Mouse (Mus musculus): Measurements from ENCODE around the gene Zfp91. TPM values are rescaled to one million over a fixed set of nuclear protein-coding genes. Genes with fewer than 3 reads are reported as not detected.

Zfp91 gene
- polyA plus RNA-seq (2015; fragmentation: Nextera tagmentation; extraction: Ambion mirVana) = 11.0 and 12.0 TPM in 2 replicates

DNA sequence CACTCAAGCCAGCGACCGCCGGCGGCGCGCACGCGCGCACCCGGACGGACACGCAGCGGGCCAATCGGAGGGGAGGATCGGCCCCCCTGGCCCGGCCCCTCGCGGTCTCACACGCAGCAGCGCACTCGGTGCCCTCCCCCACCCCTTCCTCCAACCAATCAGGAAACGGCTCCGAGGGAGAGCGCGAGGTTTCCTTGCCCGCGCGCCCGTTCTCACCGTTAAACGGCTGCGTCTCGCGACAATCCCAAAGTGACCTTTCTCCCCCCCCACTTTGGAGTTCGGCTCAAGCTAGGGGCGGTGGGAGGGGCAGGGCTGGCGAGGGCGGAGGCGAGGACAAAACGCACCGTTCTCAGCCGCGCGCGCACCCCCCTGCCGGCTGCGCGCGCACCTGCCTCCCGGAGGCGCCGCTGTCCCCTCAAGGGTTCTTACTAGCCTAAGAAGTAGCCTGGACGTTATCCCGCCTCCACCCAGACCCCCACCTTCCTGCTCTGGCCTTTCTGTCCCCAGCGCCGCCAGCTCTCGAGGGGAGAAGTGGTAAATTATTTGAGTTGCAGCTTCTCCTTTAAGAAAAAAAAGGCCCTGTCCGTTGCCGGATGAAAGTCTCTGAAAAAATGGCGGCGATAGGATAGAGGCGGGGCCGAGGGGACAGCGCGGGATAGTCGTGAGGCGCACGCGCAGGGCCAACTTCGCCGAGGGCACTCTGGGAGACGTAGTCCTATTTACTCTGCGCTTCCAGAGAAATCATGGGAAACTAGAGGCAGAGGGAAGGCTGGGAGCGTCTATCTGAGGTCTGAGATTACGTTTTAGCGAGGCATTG, at the start of gene Zfp91, which contains the start of gene Lpxn:
Gene Zfp91 (minus strand): TSS at position 616 of the 817 bp plus-strand sequence.
Gene Lpxn (plus strand): TSS at position 683 of the 817 bp plus-strand sequence.
- peak within 1 kb of the TSS; percentile 97 for H3K9ac ChIP-seq (ENCODE audit: low read depth, low read length)
- peaks cover 15% of the 10 kb centered on the region for H3K4me1 ChIP-seq (ENCODE audit: control insufficient read depth, insufficient read depth, low read length)
- peak within 1 kb of the TSS; percentile 98 for H3K27ac ChIP-seq (ENCODE audit: low read length)
- H3K27me3 ChIP-seq (ENCODE audit: control insufficient read depth, insufficient read depth, low read depth, low read length) = no peaks in the 10 kb centered on the region
- ATAC-seq = peak; percentile 97
- WGBS = under 1% methylated on average over 55 of the region's 76 CpGs
- peak within 1 kb of the TSS; percentile 95 for H3K4me3 ChIP-seq (ENCODE audit: low read depth, low read length)
- no peaks in the 10 kb centered on the region for H3K9me3 ChIP-seq (replicated peaks; ENCODE audit: control insufficient read depth, low read length, poor library complexity, severe bottlenecking)
- H3K36me3 ChIP-seq (ENCODE audit: control insufficient read depth, insufficient read depth, low read length) = no peaks in the 10 kb centered on the region
- H3K4me2 ChIP-seq (ENCODE audit: low read length) = peak within 1 kb of the TSS; percentile 74

DNA sequence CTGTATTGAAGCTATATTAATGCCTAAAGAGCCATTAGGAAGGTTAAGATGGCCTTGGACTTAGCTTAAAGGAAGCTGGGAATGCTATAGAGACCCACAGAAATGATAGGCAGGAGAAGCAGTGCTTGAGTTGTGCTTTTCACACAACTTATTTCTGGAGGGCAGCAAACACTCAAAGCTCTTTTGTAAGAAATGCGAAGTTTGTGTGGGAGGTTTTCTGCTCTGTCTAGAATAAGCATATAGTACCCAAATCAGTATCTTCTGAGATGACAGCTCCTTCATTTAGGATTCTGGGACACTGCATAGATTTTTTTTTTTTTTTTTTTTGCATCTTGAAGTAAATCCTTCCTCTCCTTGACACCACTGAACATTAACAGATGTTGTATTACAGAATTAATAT, 42.6 kb upstream of the Zfp91 start:
- no peaks in the 10 kb centered on the region for H3K9me3 ChIP-seq (replicated peaks; ENCODE audit: control insufficient read depth, low read length, poor library complexity, severe bottlenecking)
- H3K27ac ChIP-seq (ENCODE audit: low read length) = no peak overlapping the region
- no peaks in the 10 kb centered on the region for H3K36me3 ChIP-seq (ENCODE audit: control insufficient read depth, insufficient read depth, low read length)
- ATAC-seq = no peak
- no peaks in the 10 kb centered on the region for H3K27me3 ChIP-seq (ENCODE audit: control insufficient read depth, insufficient read depth, low read depth, low read length)
- no peak overlapping the region for H3K4me2 ChIP-seq (ENCODE audit: low read length)
- no peak overlapping the region for H3K9ac ChIP-seq (ENCODE audit: low read depth, low read length)
- WGBS = 89% methylated on average over 1 of the region's 1 CpGs
- no peaks in the 10 kb centered on the region for H3K4me1 ChIP-seq (ENCODE audit: control insufficient read depth, insufficient read depth, low read length)
- H3K4me3 ChIP-seq (ENCODE audit: low read depth, low read length) = no peak overlapping the region

DNA sequence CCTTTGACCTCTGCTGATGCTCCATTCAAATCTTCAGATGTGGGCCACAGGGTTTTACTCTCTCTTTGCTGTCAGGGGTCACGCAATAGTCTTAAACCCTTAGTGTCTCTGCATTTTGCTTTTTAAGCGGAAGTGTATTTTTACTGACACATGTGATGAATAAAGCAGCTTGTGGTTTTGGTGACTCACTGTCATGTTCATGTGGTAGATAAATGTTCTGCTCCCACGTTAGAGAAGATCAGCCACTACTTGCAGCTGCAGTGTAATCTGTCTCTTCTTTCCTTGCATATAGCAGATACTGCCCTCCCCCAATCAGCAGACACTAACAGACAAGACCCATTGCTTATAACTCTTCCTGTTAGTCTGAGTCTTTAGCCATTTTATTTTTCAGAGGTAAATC, 37.7 kb upstream of the Zfp91 start:
- Histone ChIP-seq H3K9me3 (replicated peaks; ENCODE audit: control insufficient read depth, low read length, poor library complexity, severe bottlenecking) (no peaks in the 10 kb centered on the region), H3K27ac (ENCODE audit: low read length) (no peak overlapping the region), H3K36me3 (ENCODE audit: control insufficient read depth, insufficient read depth, low read length) (no peaks in the 10 kb centered on the region), H3K4me1 (ENCODE audit: control insufficient read depth, insufficient read depth, low read length) (no peaks in the 10 kb centered on the region), H3K4me2 (ENCODE audit: low read length) (no peak overlapping the region), H3K4me3 (ENCODE audit: low read depth, low read length) (no peak overlapping the region), H3K9ac (ENCODE audit: low read depth, low read length) (no peak overlapping the region), H3K27me3 (ENCODE audit: control insufficient read depth, insufficient read depth, low read depth, low read length) (no peaks in the 10 kb centered on the region)
- 89% methylated on average over 3 of the region's 3 CpGs for WGBS
- ATAC-seq = no peak

DNA sequence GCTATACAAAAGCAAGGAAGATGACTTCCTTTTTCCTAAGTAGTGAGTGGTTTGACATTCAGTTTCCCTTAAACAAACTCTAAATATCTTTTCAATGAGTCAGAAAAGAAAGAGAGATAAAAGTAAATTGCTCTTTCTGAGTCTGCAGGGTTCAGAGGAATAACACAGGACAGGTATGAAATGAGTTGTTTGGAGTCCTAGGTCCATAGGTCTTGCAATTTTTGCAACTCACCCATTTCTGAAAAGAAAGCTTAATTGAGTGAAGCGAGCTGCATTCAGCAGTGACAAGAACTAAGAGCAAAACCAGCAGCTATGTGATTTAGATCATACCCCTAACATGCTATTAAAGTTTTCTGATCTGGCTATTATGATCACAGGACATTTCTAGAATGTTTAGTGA, 35.6 kb upstream of the Zfp91 start:
- Histone ChIP-seq H3K4me2 (ENCODE audit: low read length) (no peak overlapping the region), H3K27me3 (ENCODE audit: control insufficient read depth, insufficient read depth, low read depth, low read length) (no peaks in the 10 kb centered on the region), H3K4me1 (ENCODE audit: control insufficient read depth, insufficient read depth, low read length) (no peaks in the 10 kb centered on the region), H3K9me3 (replicated peaks; ENCODE audit: control insufficient read depth, low read length, poor library complexity, severe bottlenecking) (no peaks in the 10 kb centered on the region), H3K9ac (ENCODE audit: low read depth, low read length) (no peak overlapping the region), H3K4me3 (ENCODE audit: low read depth, low read length) (no peak overlapping the region), H3K36me3 (ENCODE audit: control insufficient read depth, insufficient read depth, low read length) (no peaks in the 10 kb centered on the region), H3K27ac (ENCODE audit: low read length) (no peak overlapping the region)
- WGBS = 63% methylated on average over 1 of the region's 1 CpGs
- ATAC-seq = no peak

DNA sequence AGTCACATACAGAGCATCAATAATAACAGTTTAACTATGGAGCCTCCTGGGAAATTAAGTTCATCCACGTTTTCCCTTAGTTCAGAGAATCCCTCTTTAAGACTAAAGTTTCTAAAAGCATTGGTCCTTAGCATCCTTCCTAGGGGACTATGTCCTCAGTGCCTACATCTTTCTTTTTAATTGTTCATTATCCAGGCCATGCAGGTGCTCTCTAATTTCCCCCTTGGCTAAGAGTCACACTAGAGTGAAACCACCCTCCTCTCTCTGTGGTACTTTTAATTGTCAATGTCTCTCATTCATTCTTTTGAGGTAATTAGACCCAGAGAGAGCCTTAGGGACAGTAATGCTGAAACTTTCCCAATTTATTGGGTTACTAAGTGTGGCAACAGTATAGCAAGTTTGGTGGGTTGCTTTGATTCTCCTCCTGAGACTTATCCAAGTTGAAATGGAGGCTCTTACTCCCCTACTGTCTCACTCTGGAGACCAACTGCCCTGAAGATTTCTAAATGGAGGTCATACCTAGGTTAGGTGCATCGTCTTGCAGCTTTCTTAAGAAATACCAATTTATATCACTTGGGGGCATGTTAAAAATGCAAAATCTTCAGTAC, 35.0 kb upstream of the Zfp91 start:
- 59% methylated on average over 2 of the region's 2 CpGs for WGBS
- Histone ChIP-seq H3K4me3 (ENCODE audit: low read depth, low read length) (no peak overlapping the region), H3K9me3 (replicated peaks; ENCODE audit: control insufficient read depth, low read length, poor library complexity, severe bottlenecking) (no peaks in the 10 kb centered on the region), H3K4me1 (ENCODE audit: control insufficient read depth, insufficient read depth, low read length) (no peaks in the 10 kb centered on the region), H3K36me3 (ENCODE audit: control insufficient read depth, insufficient read depth, low read length) (no peaks in the 10 kb centered on the region), H3K27me3 (ENCODE audit: control insufficient read depth, insufficient read depth, low read depth, low read length) (no peaks in the 10 kb centered on the region), H3K9ac (ENCODE audit: low read depth, low read length) (no peak overlapping the region), H3K27ac (ENCODE audit: low read length) (no peak overlapping the region), H3K4me2 (ENCODE audit: low read length) (no peak overlapping the region)
- ATAC-seq = no peak

DNA sequence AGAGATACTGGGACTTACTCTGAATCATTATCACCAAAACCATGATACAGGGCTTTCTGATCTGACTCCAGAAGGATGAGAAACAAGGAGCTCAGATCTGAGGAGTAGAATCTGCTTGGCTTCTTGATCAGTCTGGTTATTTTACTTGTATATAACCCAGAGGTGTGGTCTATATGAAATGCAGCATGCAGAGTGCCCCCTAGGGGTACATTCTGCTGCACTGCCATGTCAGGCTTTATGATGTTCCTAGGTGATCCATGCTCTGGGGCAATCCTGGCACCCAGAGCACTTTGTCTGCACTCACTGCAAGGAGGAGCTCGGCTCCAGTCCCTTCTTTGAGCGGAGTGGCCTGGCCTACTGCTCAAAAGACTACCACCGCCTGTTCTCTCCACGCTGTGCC, 28.6 kb upstream of the Zfp91 start:
- Histone ChIP-seq H3K4me1 (ENCODE audit: control insufficient read depth, insufficient read depth, low read length) (no peaks in the 10 kb centered on the region), H3K9ac (ENCODE audit: low read depth, low read length) (no peak overlapping the region), H3K9me3 (replicated peaks; ENCODE audit: control insufficient read depth, low read length, poor library complexity, severe bottlenecking) (no peaks in the 10 kb centered on the region), H3K36me3 (ENCODE audit: control insufficient read depth, insufficient read depth, low read length) (no peaks in the 10 kb centered on the region), H3K4me2 (ENCODE audit: low read length) (no peak overlapping the region), H3K27ac (ENCODE audit: low read length) (no peak overlapping the region), H3K27me3 (ENCODE audit: control insufficient read depth, insufficient read depth, low read depth, low read length) (no peaks in the 10 kb centered on the region), H3K4me3 (ENCODE audit: low read depth, low read length) (no peak overlapping the region)
- 62% methylated on average over 4 of the region's 4 CpGs for WGBS
- ATAC-seq = no peak

DNA sequence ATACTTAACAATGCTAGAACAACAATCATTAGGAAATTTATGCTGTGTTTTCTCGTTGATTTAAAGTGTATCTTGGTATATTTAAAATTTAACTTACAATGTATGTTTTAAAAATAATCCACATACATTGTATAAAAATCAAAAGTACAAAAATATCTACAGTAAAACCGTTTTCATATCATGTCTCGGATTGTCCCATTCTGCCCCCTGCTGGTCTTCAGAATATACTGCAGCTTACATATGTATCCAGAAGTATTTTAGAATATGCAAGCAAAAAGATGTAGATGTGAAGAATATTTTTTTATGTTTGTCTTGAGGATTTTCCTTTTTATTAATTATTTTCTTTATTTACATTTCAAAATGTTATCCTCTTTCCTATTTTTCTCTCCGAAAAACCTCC, 24.5 kb upstream of the Zfp91 start:
- H3K4me2 ChIP-seq (ENCODE audit: low read length) = no peak overlapping the region
- no peak for ATAC-seq
- no peak overlapping the region for H3K27ac ChIP-seq (ENCODE audit: low read length)
- no peaks in the 10 kb centered on the region for H3K36me3 ChIP-seq (ENCODE audit: control insufficient read depth, insufficient read depth, low read length)
- no peak overlapping the region for H3K9ac ChIP-seq (ENCODE audit: low read depth, low read length)
- no peak overlapping the region for H3K4me3 ChIP-seq (ENCODE audit: low read depth, low read length)
- WGBS = 38% methylated on average over 4 of the region's 4 CpGs
- H3K27me3 ChIP-seq (ENCODE audit: control insufficient read depth, insufficient read depth, low read depth, low read length) = no peaks in the 10 kb centered on the region
- H3K9me3 ChIP-seq (replicated peaks; ENCODE audit: control insufficient read depth, low read length, poor library complexity, severe bottlenecking) = no peaks in the 10 kb centered on the region
- H3K4me1 ChIP-seq (ENCODE audit: control insufficient read depth, insufficient read depth, low read length) = no peaks in the 10 kb centered on the region

DNA sequence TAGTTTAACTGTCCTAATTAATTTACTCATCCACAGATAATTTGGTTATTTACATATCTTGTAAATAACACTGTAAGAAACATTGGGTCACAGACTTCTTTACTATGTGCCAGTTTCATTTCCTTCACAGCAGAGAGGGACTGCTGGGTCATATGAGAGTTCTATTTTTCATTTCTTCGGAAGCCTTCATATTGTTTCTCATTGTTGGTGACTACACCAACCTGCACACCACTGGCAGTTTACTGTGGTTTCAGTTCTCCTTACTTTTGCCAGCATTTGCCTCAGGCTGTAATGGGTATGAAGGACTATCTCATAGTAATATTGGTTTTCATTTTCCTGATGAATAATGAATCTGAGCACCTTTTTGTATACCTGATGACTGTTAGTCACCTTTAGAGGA, 22.6 kb upstream of the Zfp91 start:
- Histone ChIP-seq H3K4me2 (ENCODE audit: low read length) (no peak overlapping the region), H3K4me1 (ENCODE audit: control insufficient read depth, insufficient read depth, low read length) (no peaks in the 10 kb centered on the region), H3K9me3 (replicated peaks; ENCODE audit: control insufficient read depth, low read length, poor library complexity, severe bottlenecking) (no peaks in the 10 kb centered on the region), H3K4me3 (ENCODE audit: low read depth, low read length) (no peak overlapping the region), H3K27ac (ENCODE audit: low read length) (no peak overlapping the region), H3K9ac (ENCODE audit: low read depth, low read length) (no peak overlapping the region), H3K36me3 (ENCODE audit: control insufficient read depth, insufficient read depth, low read length) (no peaks in the 10 kb centered on the region), H3K27me3 (ENCODE audit: control insufficient read depth, insufficient read depth, low read depth, low read length) (no peaks in the 10 kb centered on the region)
- no peak for ATAC-seq
- WGBS = 87% methylated on average over 1 of the region's 1 CpGs

DNA sequence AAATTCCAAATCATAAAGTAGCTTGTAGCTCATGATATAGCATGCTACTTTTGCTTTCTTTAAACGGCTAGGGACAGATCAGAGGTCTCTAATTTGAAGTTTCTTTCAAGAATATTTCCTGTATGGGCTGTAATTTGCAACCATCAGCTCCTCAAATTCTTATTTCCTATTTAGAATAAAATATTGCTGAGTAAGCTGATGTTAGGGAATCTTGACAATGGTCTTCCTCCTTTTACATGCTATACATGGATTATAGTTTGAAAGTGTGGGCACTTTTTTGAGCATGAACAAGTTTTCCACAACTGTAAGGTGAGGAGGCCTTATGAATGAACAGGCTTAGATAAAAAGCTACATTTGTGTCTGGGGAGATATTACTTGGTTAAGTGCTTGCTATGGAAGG, 18.0 kb upstream of the Zfp91 start:
- H3K27ac ChIP-seq (ENCODE audit: low read length) = no peak overlapping the region
- WGBS = 88% methylated on average over 1 of the region's 1 CpGs
- no peak for ATAC-seq

More for the DNA sequence above, 18.0 kb upstream of the Zfp91 start:
- Histone ChIP-seq H3K9me3 (replicated peaks; ENCODE audit: control insufficient read depth, low read length, poor library complexity, severe bottlenecking) (no peaks in the 10 kb centered on the region), H3K4me2 (ENCODE audit: low read length) (no peak overlapping the region), H3K4me1 (ENCODE audit: control insufficient read depth, insufficient read depth, low read length) (no peaks in the 10 kb centered on the region), H3K9ac (ENCODE audit: low read depth, low read length) (no peak overlapping the region), H3K36me3 (ENCODE audit: control insufficient read depth, insufficient read depth, low read length) (no peaks in the 10 kb centered on the region), H3K4me3 (ENCODE audit: low read depth, low read length) (no peak overlapping the region), H3K27me3 (ENCODE audit: control insufficient read depth, insufficient read depth, low read depth, low read length) (no peaks in the 10 kb centered on the region)

Data from midbrain, embryonic 16.5 days (tissue).